Comparison of ENCODE assay signal across 40 mouse cellular contexts in genomic region chr6:123639394-123639793, GRCm38 (mm10). TPM values are rescaled to one million over a fixed set of nuclear protein-coding genes. Genes with fewer than 3 reads are reported as not detected.
"Had no signal": no experiment of that assay in that cellular context is flagged by ENCODE, and none has a peak within 500 bp of the region (broad histone marks: within the 10 kb centered on the region; RNA-seq: fewer than 3 reads in every experiment).

No protein-coding gene starts in this region.

RNA-seq across cellular contexts. Expression of gene Vmn2r22, which starts 11.1 kb away (rescaled TPM):
- total RNA-seq: heart, adult 8-10 months; heart, postnatal 10 days; heart, postnatal 14 days; heart, postnatal 25 days; heart, postnatal 36 days; heart, postnatal 4 days; hematopoietic stem cell, adult 5-6 weeks; hindbrain, postnatal 0 days; layer of hippocampus, adult 18-20 months; layer of hippocampus, adult 2 months; layer of hippocampus, adult 8-10 months; layer of hippocampus, postnatal 10 days; layer of hippocampus, postnatal 14 days; layer of hippocampus, postnatal 25 days; layer of hippocampus, postnatal 36 days had no signal
- polyA plus RNA-seq: heart, embryonic 10.5 days; heart, embryonic 11.5 days; heart, embryonic 12.5 days; heart, embryonic 13.5 days; heart, embryonic 14.5 days; heart, embryonic 15.5 days; heart, embryonic 16.5 days; heart, postnatal 0 days; hindbrain, embryonic 10.5 days; hindbrain, embryonic 11.5 days; hindbrain, embryonic 12.5 days; hindbrain, embryonic 13.5 days; hindbrain, embryonic 14.5 days; hindbrain, embryonic 15.5 days; hindbrain, embryonic 16.5 days; hindbrain, postnatal 0 days; intestine, embryonic 14.5 days; intestine, embryonic 15.5 days; intestine, embryonic 16.5 days; intestine, postnatal 0 days; kidney, adult 2 months; kidney, embryonic 14.5 days; kidney, embryonic 15.5 days; kidney, embryonic 16.5 days; kidney, postnatal 0 days; large intestine, adult 2 months had no signal
